Mouse (Mus musculus) midbrain, embryonic 12.5 days (tissue): ENCODE measurements around the gene Ccer1. TPM values are rescaled to one million over a fixed set of nuclear protein-coding genes. Genes with fewer than 3 reads are reported as not detected.
A peak's percentile ranks its signal among the peaks of the same experiment; 100 is the strongest.
"Not testable (repeated sequence)": the region's sequence is repeated elsewhere in the genome, so short reads cannot be mapped to it uniquely, and the experiment has no call there.

Source experiments
- ATAC-seq: fragments of 200-750 bp; cut with Nextera tagmentation; 2 replicates; pipeline ENCODE4 v1.8.0; 2017; ENCODE audit warnings: low read depth, moderate TSS enrichment, moderate library complexity; ENCODE audit not compliant: low FRiP score
- H3K27ac ChIP-seq: fragments of 300-500 bp; sonication (generic); replicated peaks from 2 replicates; pipeline ENCODE4 v1.5.1; 2016; ENCODE audit warnings: mild to moderate bottlenecking
- H3K27me3 ChIP-seq: fragments of 300-500 bp; sonication (generic); 2 replicates; pipeline ENCODE4 v1.6.1; 2016; ENCODE audit warnings: mild to moderate bottlenecking
- H3K36me3 ChIP-seq: fragments of 300-500 bp; sonication (generic); 2 replicates; pipeline ENCODE4 v1.6.1; 2016
- H3K4me1 ChIP-seq: fragments of 300-500 bp; sonication (generic); 2 replicates; pipeline ENCODE4 v1.6.1; 2016
- H3K4me2 ChIP-seq: fragments of 300-500 bp; sonication (generic); replicated peaks from 2 replicates; pipeline ENCODE4 v1.6.1; 2016; ENCODE audit warnings: mild to moderate bottlenecking, moderate library complexity
- H3K4me3 ChIP-seq: fragments of 300-500 bp; sonication (generic); 2 replicates; pipeline ENCODE4 v1.5.1; 2016; ENCODE audit warnings: mild to moderate bottlenecking
- H3K9ac ChIP-seq: fragments of 300-500 bp; sonication (generic); replicated peaks from 2 replicates; pipeline ENCODE4 v1.6.1; 2016; ENCODE audit warnings: mild to moderate bottlenecking, moderate library complexity
- H3K9me3 ChIP-seq: fragments of 300-500 bp; sonication (generic); 2 replicates; pipeline ENCODE4 v1.6.1; 2016; ENCODE audit warnings: mild to moderate bottlenecking
- WGBS: fragments of 180-500 bp; shearing (Covaris S2); methylation state at CpG from one replicate; pipeline ENCODE4 v1.1.7; 2016; 5-methylcytosine and 5-hydroxymethylcytosine counted together
- polyA plus RNA-seq: library from polyadenylated mRNA; unstranded; fragments of >200 nt; fragmentation: Nextera tagmentation; extraction: Ambion mirVana; gene quantifications from 2 replicates; pipeline ENCODE4 v1.2.1, GENCODE M21; 2016

Gene Ccer1
- polyA plus RNA-seq, 1 experiment from 2014 or later, result not detected

- H3K9ac ChIP-seq, result no peak overlapping the region
- H3K9me3 ChIP-seq, result no peaks in the 10 kb centered on the region
- no peak overlapping the region for H3K4me3 ChIP-seq
- WGBS, result 52% methylated on average over 1 of the region's 1 CpGs
- no peak overlapping the region for H3K27ac ChIP-seq
- H3K36me3 ChIP-seq, result no peaks in the 10 kb centered on the region
- no peaks in the 10 kb centered on the region for H3K4me1 ChIP-seq
- H3K4me2 ChIP-seq, result no peak overlapping the region
- H3K27me3 ChIP-seq, result no peaks in the 10 kb centered on the region
- ATAC-seq, result 0 out of 2 replicates have a peak, but pooled peaks have one; percentile 47
These were observed 11.7 kb downstream of the Ccer1 start for GRCm38 (mm10) chr10:97704562-97704961.

GRCm38 (mm10) chr10:97712687-97713086, 19.8 kb downstream of the Ccer1 start:
- peak; percentile 44 for ATAC-seq
- Histone ChIP-seq H3K27me3 (no peaks in the 10 kb centered on the region), H3K9me3 (no peaks in the 10 kb centered on the region), H3K27ac (no peak overlapping the region), H3K36me3 (no peaks in the 10 kb centered on the region), H3K4me3 (no peak overlapping the region), H3K4me2 (no peak overlapping the region), H3K4me1 (no peaks in the 10 kb centered on the region), H3K9ac (no peak overlapping the region)
- WGBS, result 5% methylated on average over 5 of the region's 5 CpGs

- H3K4me2 ChIP-seq, result no peak overlapping the region
- no peaks in the 10 kb centered on the region for H3K4me1 ChIP-seq
- no peaks in the 10 kb centered on the region for H3K9me3 ChIP-seq
- no peak overlapping the region for H3K27ac ChIP-seq
- no peak for ATAC-seq
- H3K4me3 ChIP-seq, result no peak overlapping the region
- H3K27me3 ChIP-seq, result no peaks in the 10 kb centered on the region
- H3K9ac ChIP-seq, result no peak overlapping the region
- no peaks in the 10 kb centered on the region for H3K36me3 ChIP-seq
- 65% methylated on average over 4 of the region's 4 CpGs for WGBS
These were observed 21.7 kb downstream of the Ccer1 start for GRCm38 (mm10) chr10:97714584-97714983.

GRCm38 (mm10) chr10:97715289-97715906, 22.5 kb downstream of the Ccer1 start:
- Histone ChIP-seq H3K27me3 (no peaks in the 10 kb centered on the region), H3K36me3 (no peaks in the 10 kb centered on the region), H3K27ac (no peak overlapping the region), H3K4me1 (no peaks in the 10 kb centered on the region), H3K4me3 (no peak overlapping the region), H3K9me3 (no peaks in the 10 kb centered on the region), H3K9ac (no peak overlapping the region), H3K4me2 (no peak overlapping the region)
- WGBS, result 93% methylated on average over 3 of the region's 3 CpGs
- ATAC-seq, result no peak

GRCm38 (mm10) chr10:97717233-97717632, 24.4 kb downstream of the Ccer1 start:
- no peaks in the 10 kb centered on the region for H3K36me3 ChIP-seq
- H3K9ac ChIP-seq, result no peak overlapping the region
- 79% methylated on average over 1 of the region's 1 CpGs for WGBS
- no peak for ATAC-seq
- H3K9me3 ChIP-seq, result no peaks in the 10 kb centered on the region
- no peak overlapping the region for H3K27ac ChIP-seq
- no peaks in the 10 kb centered on the region for H3K27me3 ChIP-seq
- H3K4me2 ChIP-seq, result no peak overlapping the region
- no peak overlapping the region for H3K4me3 ChIP-seq
- H3K4me1 ChIP-seq, result no peaks in the 10 kb centered on the region

GRCm38 (mm10) chr10:97718021-97718420, 25.2 kb downstream of the Ccer1 start:
- no peaks in the 10 kb centered on the region for H3K9me3 ChIP-seq
- WGBS, result 78% methylated on average over 2 of the region's 2 CpGs
- ATAC-seq, result no peak

GRCm38 (mm10) chr10:97720625-97721024, 27.8 kb downstream of the Ccer1 start:
- WGBS, result 92% methylated on average over 1 of the region's 1 CpGs

More at GRCm38 (mm10) chr10:97718021-97718420, 25.2 kb downstream of the Ccer1 start:
- Histone ChIP-seq H3K4me1 (no peaks in the 10 kb centered on the region), H3K4me3 (no peak overlapping the region), H3K27me3 (no peaks in the 10 kb centered on the region), H3K4me2 (no peak overlapping the region), H3K27ac (no peak overlapping the region), H3K9ac (no peak overlapping the region), H3K36me3 (no peaks in the 10 kb centered on the region)

GRCm38 (mm10) chr10:97722709-97723108, 29.9 kb downstream of the Ccer1 start:
- Histone ChIP-seq H3K4me2 (no peak overlapping the region), H3K36me3 (no peaks in the 10 kb centered on the region), H3K4me3 (no peak overlapping the region), H3K27me3 (no peaks in the 10 kb centered on the region), H3K9me3 (no peaks in the 10 kb centered on the region), H3K9ac (no peak overlapping the region), H3K27ac (no peak overlapping the region), H3K4me1 (no peaks in the 10 kb centered on the region)
- ATAC-seq, result no peak
- WGBS, result 91% methylated on average over 9 of the region's 9 CpGs

More at GRCm38 (mm10) chr10:97720625-97721024, 27.8 kb downstream of the Ccer1 start:
- no peaks in the 10 kb centered on the region for H3K4me1 ChIP-seq
- no peak overlapping the region for H3K27ac ChIP-seq
- no peaks in the 10 kb centered on the region for H3K27me3 ChIP-seq
- no peak overlapping the region for H3K4me3 ChIP-seq
- H3K9ac ChIP-seq, result no peak overlapping the region
- ATAC-seq, result no peak
- no peak overlapping the region for H3K4me2 ChIP-seq
- H3K36me3 ChIP-seq, result no peaks in the 10 kb centered on the region
- no peaks in the 10 kb centered on the region for H3K9me3 ChIP-seq

GRCm38 (mm10) chr10:97725929-97726328, 33.1 kb downstream of the Ccer1 start:
- no peak overlapping the region for H3K4me2 ChIP-seq
- no peak overlapping the region for H3K4me3 ChIP-seq
- no peaks in the 10 kb centered on the region for H3K4me1 ChIP-seq
- no peak overlapping the region for H3K9ac ChIP-seq
- 51% methylated on average over 1 of the region's 1 CpGs for WGBS
- H3K27ac ChIP-seq, result no peak overlapping the region
- H3K27me3 ChIP-seq, result no peaks in the 10 kb centered on the region
- no peak for ATAC-seq
- H3K36me3 ChIP-seq, result no peaks in the 10 kb centered on the region
- no peaks in the 10 kb centered on the region for H3K9me3 ChIP-seq

GRCm38 (mm10) chr10:97726655-97727054, 33.8 kb downstream of the Ccer1 start, which contains the start of gene C030005K15Rik:
Gene C030005K15Rik, minus strand, starts transcription at chr10:97726755.
- not testable (repeated sequence) for H3K4me3 ChIP-seq, H3K9me3 ChIP-seq, H3K27ac ChIP-seq, H3K4me2 ChIP-seq, H3K9ac ChIP-seq, H3K36me3 ChIP-seq, H3K4me1 ChIP-seq, ATAC-seq, H3K27me3 ChIP-seq

Other genes with a start within 250 kb of the Ccer1 start
- gene Dcn, start 213.4 kb upstream of the Ccer1 start, polyA plus RNA-seq, result 42.0 and 57.6 TPM in 2 replicates
- 110 and 152 TPM in 2 replicates for gene Lum, start 127.9 kb upstream of the Ccer1 start, polyA plus RNA-seq
- 0.13 and 0.47 TPM in 2 replicates for gene Kera, start 86.2 kb upstream of the Ccer1 start, polyA plus RNA-seq
- 6.3 and 11.2 TPM in 2 replicates for gene Epyc, start 49.0 kb upstream of the Ccer1 start, polyA plus RNA-seq
- not detected in 2 replicates for gene C030005K15Rik, start 33.7 kb downstream of the Ccer1 start, polyA plus RNA-seq